Mouse (Mus musculus) heart, embryonic 12.5 days (tissue): Measurements from ENCODE around the gene Rnf38. TPM values are rescaled to one million over a fixed set of nuclear protein-coding genes. Genes with fewer than 3 reads are reported as not detected.
A peak's percentile ranks its signal among the peaks of the same experiment; 100 is the strongest.

Experiments used
- ATAC-seq: fragments of 200-750 bp; cut with Nextera tagmentation; 2 replicates; pipeline ENCODE4 v1.8.0; 2017; ENCODE audit warnings: moderate TSS enrichment, moderate library complexity; ENCODE audit not compliant: insufficient number of reproducible peaks, low FRiP score
- H3K27ac ChIP-seq: fragments of 300-500 bp; sonication (generic); 2 replicates; pipeline ENCODE4 v1.5.1; 2016; ENCODE audit warnings: mild to moderate bottlenecking, moderate library complexity; ENCODE audit not compliant: poor library complexity, severe bottlenecking
- H3K27me3 ChIP-seq: fragments of 300-500 bp; sonication (generic); replicated peaks from 2 replicates; pipeline ENCODE4 v1.6.1; 2016; ENCODE audit warnings: mild to moderate bottlenecking, moderate library complexity
- H3K36me3 ChIP-seq: fragments of 300-500 bp; sonication (generic); 2 replicates; pipeline ENCODE4 v1.6.1; 2016; ENCODE audit warnings: mild to moderate bottlenecking, moderate library complexity
- H3K4me1 ChIP-seq: fragments of 300-500 bp; sonication (generic); replicated peaks from 2 replicates; pipeline ENCODE4 v1.6.1; 2016; ENCODE audit warnings: mild to moderate bottlenecking
- H3K4me2 ChIP-seq: fragments of 300-500 bp; sonication (generic); 2 replicates; pipeline ENCODE4 v1.6.1; 2016; ENCODE audit warnings: mild to moderate bottlenecking, moderate library complexity
- H3K4me3 ChIP-seq: fragments of 300-500 bp; sonication (generic); 2 replicates; pipeline ENCODE4 v1.5.1; 2016; ENCODE audit warnings: mild to moderate bottlenecking
- H3K9ac ChIP-seq: fragments of 300-500 bp; sonication (generic); 2 replicates; pipeline ENCODE4 v1.6.1; 2016; ENCODE audit warnings: mild to moderate bottlenecking, moderate library complexity
- H3K9me3 ChIP-seq: fragments of 300-500 bp; sonication (generic); replicated peaks from 2 replicates; pipeline ENCODE4 v1.6.1; 2016; ENCODE audit warnings: mild to moderate bottlenecking, moderate library complexity
- WGBS: fragments of 180-500 bp; shearing (Covaris S2); methylation state at CpG from one replicate; pipeline ENCODE4 v1.1.7; 2016; 5-methylcytosine and 5-hydroxymethylcytosine counted together
- microRNA-seq: library from miRNA; unstranded; fragments of <30 nt; microRNA quantifications from one replicate; pipeline ENCODE4, GENCODE M21; 2017
- polyA plus RNA-seq: library from polyadenylated mRNA; unstranded; fragments of >200 nt; fragmentation: Nextera tagmentation; extraction: Ambion mirVana; gene quantifications from 2 replicates; pipeline ENCODE4 v1.2.1, GENCODE M21; 2016

The Rnf38 gene
- polyA plus RNA-seq, 1 experiment from 2014 or later = 27.5 TPM

GRCm38 (mm10) chr4:44097576-44098335 is 135.8 kb downstream of the Rnf38 start:
- H3K4me1 ChIP-seq = peaks cover 12% of the 10 kb centered on the region; the same call in 1 of the 2 replicates
- H3K27me3 ChIP-seq = no peaks in the 10 kb centered on the region
- no peak overlapping the region for H3K4me3 ChIP-seq
- H3K27ac ChIP-seq = no peak overlapping the region
- no peak for ATAC-seq
- 38% methylated on average over 11 of the region's 11 CpGs for WGBS
- H3K9me3 ChIP-seq = no peaks in the 10 kb centered on the region
- no peak overlapping the region for H3K9ac ChIP-seq
- no peaks in the 10 kb centered on the region for H3K36me3 ChIP-seq
- no peak overlapping the region for H3K4me2 ChIP-seq

GRCm38 (mm10) chr4:44094475-44094874 is 139.1 kb downstream of the Rnf38 start:
- ATAC-seq = no peak
- Histone ChIP-seq H3K9me3 (no peaks in the 10 kb centered on the region), H3K4me3 (no peak overlapping the region), H3K4me2 (no peak overlapping the region), H3K9ac (no peak overlapping the region), H3K27ac (no peak overlapping the region), H3K4me1 (peaks cover 15% of the 10 kb centered on the region; the same call in 1 of the 2 replicates), H3K36me3 (no peaks in the 10 kb centered on the region), H3K27me3 (no peaks in the 10 kb centered on the region)
- WGBS = 81% methylated on average over 4 of the region's 4 CpGs

- Histone ChIP-seq H3K4me1 (0 out of 2 replicates have a peak, but pooled peaks cover 7% of the 10 kb centered on the region), H3K9ac (no peak overlapping the region), H3K27me3 (no peaks in the 10 kb centered on the region), H3K9me3 (no peaks in the 10 kb centered on the region), H3K4me3 (no peak overlapping the region), H3K4me2 (no peak overlapping the region), H3K36me3 (no peaks in the 10 kb centered on the region), H3K27ac (no peak overlapping the region)
- WGBS = 51% methylated on average over 11 of the region's 11 CpGs
- ATAC-seq = no peak
These were observed 141.2 kb downstream of the Rnf38 start for GRCm38 (mm10) chr4:44092359-44092758.

- H3K4me3 ChIP-seq = no peak overlapping the region
- H3K9me3 ChIP-seq = no peaks in the 10 kb centered on the region
- no peak overlapping the region for H3K4me2 ChIP-seq
- H3K27me3 ChIP-seq = no peaks in the 10 kb centered on the region
- H3K36me3 ChIP-seq = no peaks in the 10 kb centered on the region
- peaks cover 5% of the 10 kb centered on the region; the same call in 1 of the 2 replicates for H3K4me1 ChIP-seq
- no peak overlapping the region for H3K27ac ChIP-seq
- WGBS = 87% methylated on average over 3 of the region's 3 CpGs
- no peak for ATAC-seq
- no peak overlapping the region for H3K9ac ChIP-seq
These were observed 148.0 kb downstream of the Rnf38 start for GRCm38 (mm10) chr4:44085566-44085965.

- WGBS = 85% methylated on average over 13 of the region's 13 CpGs
- no peak overlapping the region for H3K4me3 ChIP-seq
- H3K9me3 ChIP-seq = no peaks in the 10 kb centered on the region
- ATAC-seq = no peak
- no peaks in the 10 kb centered on the region for H3K36me3 ChIP-seq
- no peak overlapping the region for H3K9ac ChIP-seq
- H3K4me2 ChIP-seq = no peak overlapping the region
- H3K27ac ChIP-seq = no peak overlapping the region
- no peaks in the 10 kb centered on the region for H3K27me3 ChIP-seq
- H3K4me1 ChIP-seq = peaks cover 5% of the 10 kb centered on the region; the same call in 1 of the 2 replicates
These were observed 148.8 kb downstream of the Rnf38 start for GRCm38 (mm10) chr4:44084602-44085325.

- no peak within 1 kb of the TSS for H3K27ac ChIP-seq
- H3K9ac ChIP-seq = no peak within 1 kb of the TSS
- WGBS = 21% methylated on average over 11 of the region's 11 CpGs
- no peaks in the 10 kb centered on the region for H3K9me3 ChIP-seq
- peak within 1 kb of the TSS; percentile 42 for H3K4me2 ChIP-seq
- H3K4me1 ChIP-seq = peaks cover 5% of the 10 kb centered on the region; the same call in 1 of the 2 replicates
- no peak within 1 kb of the TSS; the same call in 1 of the 2 replicates for H3K4me3 ChIP-seq
- H3K36me3 ChIP-seq = no peaks in the 10 kb centered on the region
- no peak for ATAC-seq
- no peaks in the 10 kb centered on the region for H3K27me3 ChIP-seq
These were observed 149.6 kb downstream of the Rnf38 start, which contains the start of gene Gne for GRCm38 (mm10) chr4:44083945-44084344. TSS of gene Gne (minus strand) at chr4:44084177.

GRCm38 (mm10) chr4:44078358-44078933 is 155.1 kb downstream of the Rnf38 start:
- no peak overlapping the region for H3K27ac ChIP-seq
- H3K4me3 ChIP-seq = no peak overlapping the region
- no peak overlapping the region for H3K9ac ChIP-seq
- H3K9me3 ChIP-seq = no peaks in the 10 kb centered on the region
- ATAC-seq = no peak
- H3K4me2 ChIP-seq = no peak overlapping the region
- WGBS = 82% methylated on average over 7 of the region's 7 CpGs
- H3K36me3 ChIP-seq = no peaks in the 10 kb centered on the region
- H3K4me1 ChIP-seq = no peaks in the 10 kb centered on the region
- H3K27me3 ChIP-seq = no peaks in the 10 kb centered on the region

Small RNA genes lying within 50 kb of the gene (microRNA-seq; reads per million reads assigned to microRNA genes)
- not detected for gene Mir5106

Other genes starting within 250 kb of the Rnf38 start
- 153 and 163 TPM in 2 replicates for gene Clta, start 229.3 kb downstream of the Rnf38 start, polyA plus RNA-seq
- gene Gne, start 149.6 kb downstream of the Rnf38 start, polyA plus RNA-seq = 35.6 and 36.3 TPM in 2 replicates
- 30.2 and 30.3 TPM in 2 replicates for gene Melk, start 67.1 kb upstream of the Rnf38 start, polyA plus RNA-seq